Mouse (Mus musculus): Measurements from ENCODE around the gene A430078G23Rik.

The A430078G23Rik gene

GRCm38 (mm10) chr8:3348142-3348823 lies 4.9 kb upstream of the A430078G23Rik start:
- peak; percentile 19 to 36 for DNase-seq (ENCODE audit: low spot score in 2 of 2)

GRCm38 (mm10) chr8:3350747-3351146 lies 2.5 kb upstream of the A430078G23Rik start:
- DNase-seq (ENCODE audit: low spot score in 2 of 2), result no peak

- peak; percentile 33 to 34 for DNase-seq (ENCODE audit: low spot score in 2 of 2)
Observed at GRCm38 (mm10) chr8:3352715-3353114, 500 bp upstream of the A430078G23Rik start.

- peak; percentile 11 to 21 for DNase-seq (ENCODE audit: low spot score in 2 of 2)
Observed at GRCm38 (mm10) chr8:3353811-3354442, 712 bp downstream of the A430078G23Rik start.

- peak; percentile 81 to 86 for DNase-seq (ENCODE audit: low spot score in 2 of 2)
Observed at GRCm38 (mm10) chr8:3354443-3354812, 1.2 kb downstream of the A430078G23Rik start.

- peak; percentile 90 to 91 for DNase-seq (ENCODE audit: low spot score in 2 of 2)
Observed at GRCm38 (mm10) chr8:3355586-3355985, 2.4 kb downstream of the A430078G23Rik start.

- peak; percentile 44 to 63 for DNase-seq (ENCODE audit: low spot score in 2 of 2)
Observed at GRCm38 (mm10) chr8:3358060-3358459, 4.8 kb downstream of the A430078G23Rik start.

GRCm38 (mm10) chr8:3367086-3367485 lies 13.9 kb downstream of the A430078G23Rik start:
- DNase-seq (ENCODE audit: low spot score in 2 of 2), result no peak

- DNase-seq (ENCODE audit: low spot score in 2 of 2), result peak; percentile 46 to 48
Observed at GRCm38 (mm10) chr8:3368091-3368490, 14.9 kb downstream of the A430078G23Rik start.

- no peak for DNase-seq (ENCODE audit: low spot score in 2 of 2)
Observed at GRCm38 (mm10) chr8:3375748-3376147, 22.5 kb downstream of the A430078G23Rik start.

GRCm38 (mm10) chr8:3376641-3377274 lies 23.5 kb downstream of the A430078G23Rik start:
- DNase-seq (ENCODE audit: low spot score in 2 of 2), result no peak

GRCm38 (mm10) chr8:3387286-3387685 lies 34.1 kb downstream of the A430078G23Rik start:
- DNase-seq (ENCODE audit: low spot score in 2 of 2), result peak; percentile 40 to 44

GRCm38 (mm10) chr8:3388591-3389338 lies 35.5 kb downstream of the A430078G23Rik start:
- no peak for DNase-seq (ENCODE audit: low spot score in 2 of 2)

- no peak for DNase-seq (ENCODE audit: low spot score in 2 of 2)
Observed at GRCm38 (mm10) chr8:3389506-3389905, 36.3 kb downstream of the A430078G23Rik start.

GRCm38 (mm10) chr8:3392293-3392692 lies 39.1 kb downstream of the A430078G23Rik start:
- no peak for DNase-seq (ENCODE audit: low spot score in 2 of 2)

GRCm38 (mm10) chr8:3392771-3393710 lies 39.8 kb downstream of the A430078G23Rik start, which contains the start of gene Arhgef18:
TSS of gene Arhgef18 (plus strand) at chr8:3393006.
- DNase-seq (ENCODE audit: low spot score in 2 of 2), result peak; percentile 41 to 50

GRCm38 (mm10) chr8:3394600-3394999 lies 41.4 kb downstream of the A430078G23Rik start:
- DNase-seq (ENCODE audit: low spot score in 2 of 2), result no peak

GRCm38 (mm10) chr8:3395246-3395645 lies 42.0 kb downstream of the A430078G23Rik start:
- no peak for DNase-seq (ENCODE audit: low spot score in 2 of 2)

GRCm38 (mm10) chr8:3397597-3397996 lies 44.4 kb downstream of the A430078G23Rik start:
- DNase-seq (ENCODE audit: low spot score in 2 of 2), result no peak

GRCm38 (mm10) chr8:3400509-3400908 lies 47.3 kb downstream of the A430078G23Rik start:
- DNase-seq (ENCODE audit: low spot score in 2 of 2), result no peak

GRCm38 (mm10) chr8:3407417-3407816 lies 54.2 kb downstream of the A430078G23Rik start:
- DNase-seq (ENCODE audit: low spot score in 2 of 2), result no peak
